Mouse (Mus musculus): ENCODE measurements at regions not wholly inside any gene's neighbourhood (a gene's known extent, or its start where the extent isn't known, plus 50 kb on each side); places are given as distances from the start of the nearest gene placed in this dataset.

- no peak for ATAC-seq (ENCODE audit: poor library complexity, severe bottlenecking)
Measured at GRCm38 (mm10) chr1:75888499-75889208, 342.6 kb downstream of the Slc4a3 start.

GRCm38 (mm10) chr1:75889847-75890591, 344.0 kb downstream of the Slc4a3 start:
- no peak for ATAC-seq (ENCODE audit: poor library complexity, severe bottlenecking)

- no peak for ATAC-seq (ENCODE audit: poor library complexity, severe bottlenecking)
Measured at GRCm38 (mm10) chr1:75890636-75891276, 344.7 kb downstream of the Slc4a3 start.

- ATAC-seq (ENCODE audit: poor library complexity, severe bottlenecking), result no peak
Measured at GRCm38 (mm10) chr1:75895550-75895949, 349.5 kb downstream of the Slc4a3 start.

DNA sequence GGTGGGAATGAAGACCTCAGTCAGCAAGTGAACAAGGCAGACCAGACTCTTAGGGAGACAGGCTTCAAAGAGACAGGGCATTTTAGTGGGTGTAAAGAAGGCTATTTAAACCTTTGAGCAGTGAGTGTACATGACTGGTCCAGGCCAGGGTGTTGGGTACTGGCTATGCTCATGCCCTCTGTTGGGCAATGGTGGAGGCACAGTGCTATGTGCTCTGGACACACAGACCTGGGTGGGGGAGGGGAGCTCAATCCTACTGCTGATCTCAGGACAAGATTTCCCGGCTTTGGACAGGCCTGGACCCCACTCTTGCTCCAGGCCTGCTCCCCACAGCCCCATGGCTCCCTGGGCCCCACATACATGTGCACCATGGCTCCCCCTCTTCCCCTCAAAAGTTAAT, 355.1 kb downstream of the Slc4a3 start:
- no peak for ATAC-seq (ENCODE audit: poor library complexity, severe bottlenecking)

DNA sequence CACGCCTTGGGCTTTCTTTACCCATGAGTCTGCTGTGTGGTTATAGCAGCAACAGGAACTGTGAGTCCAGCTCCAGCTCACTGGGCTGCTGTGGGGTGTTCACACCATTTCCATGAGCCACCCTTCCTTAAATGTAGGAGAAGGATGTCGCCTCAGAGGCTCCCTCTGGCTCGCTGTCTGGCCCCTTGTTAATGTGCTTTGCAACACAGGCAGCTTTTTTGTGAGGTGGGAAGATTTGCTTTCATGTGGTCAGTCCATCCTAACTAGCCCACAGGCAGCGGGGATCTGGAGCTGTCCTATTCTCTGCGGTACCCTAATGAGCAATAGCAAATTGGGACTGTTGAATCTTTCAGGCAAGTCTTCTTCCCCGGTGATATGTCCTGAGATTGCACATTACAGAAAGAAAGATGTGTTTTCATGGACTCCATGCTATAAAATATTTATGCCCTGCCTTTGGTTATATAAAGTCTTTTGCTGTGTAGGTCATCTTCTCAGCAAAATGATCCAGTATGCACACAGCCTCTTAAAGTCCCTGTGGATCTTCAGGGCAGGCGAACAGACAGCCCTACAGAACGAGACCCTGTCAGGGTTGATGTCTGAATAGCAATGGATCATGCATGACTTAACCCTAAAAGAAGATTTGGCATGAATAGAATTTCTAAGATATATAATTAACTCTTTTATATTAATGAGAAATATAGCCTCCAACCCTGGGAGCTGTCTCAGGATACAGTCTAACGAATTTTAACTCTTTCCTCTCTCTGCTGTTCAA, 359.8 kb downstream of the Slc4a3 start:
- no peak for ATAC-seq (ENCODE audit: poor library complexity, severe bottlenecking)

- ATAC-seq (ENCODE audit: poor library complexity, severe bottlenecking), result no peak
Measured at GRCm38 (mm10) chr1:75915311-75915710, 369.2 kb downstream of the Slc4a3 start.

DNA sequence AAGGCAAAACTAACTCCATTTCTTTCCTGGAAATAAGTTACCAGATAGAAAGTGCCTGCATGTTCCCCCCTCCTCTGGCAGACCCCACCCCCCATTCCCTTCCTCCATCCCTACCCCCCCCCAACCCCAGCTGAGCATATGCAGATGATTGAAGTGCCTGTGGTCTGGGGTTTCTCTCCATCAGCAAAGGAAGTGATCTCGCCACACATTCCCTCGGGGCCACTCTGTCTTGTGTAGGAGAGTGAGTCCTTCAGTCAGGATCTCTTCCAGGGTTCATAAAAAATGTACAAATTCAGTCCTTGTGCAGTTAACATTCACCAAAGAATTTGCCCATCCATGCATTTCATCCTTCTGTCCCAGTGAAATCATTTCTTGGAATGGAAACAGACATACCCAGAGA, 370.1 kb downstream of the Slc4a3 start:
- no peak for ATAC-seq (ENCODE audit: poor library complexity, severe bottlenecking)

DNA sequence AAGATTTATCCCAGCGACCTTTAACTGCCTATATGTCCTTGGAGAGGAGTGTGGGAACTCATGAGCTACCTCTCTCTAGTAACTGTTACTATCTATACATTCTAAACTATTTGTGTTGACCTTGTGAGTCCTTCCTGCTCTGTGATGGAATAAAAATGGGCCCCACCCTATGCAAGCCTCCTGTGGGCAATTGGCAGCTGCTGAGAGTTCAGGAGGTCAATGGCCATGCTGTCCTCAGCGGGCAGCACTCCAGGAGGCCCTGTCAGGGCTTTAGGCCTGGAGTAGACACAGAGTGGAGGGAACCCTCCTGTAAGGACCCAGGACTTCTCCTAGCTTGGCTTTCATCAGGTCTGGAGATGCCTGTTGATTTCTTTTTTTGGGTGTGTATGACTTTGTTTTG, 373.1 kb downstream of the Slc4a3 start:
- no peak for ATAC-seq (ENCODE audit: poor library complexity, severe bottlenecking)

DNA sequence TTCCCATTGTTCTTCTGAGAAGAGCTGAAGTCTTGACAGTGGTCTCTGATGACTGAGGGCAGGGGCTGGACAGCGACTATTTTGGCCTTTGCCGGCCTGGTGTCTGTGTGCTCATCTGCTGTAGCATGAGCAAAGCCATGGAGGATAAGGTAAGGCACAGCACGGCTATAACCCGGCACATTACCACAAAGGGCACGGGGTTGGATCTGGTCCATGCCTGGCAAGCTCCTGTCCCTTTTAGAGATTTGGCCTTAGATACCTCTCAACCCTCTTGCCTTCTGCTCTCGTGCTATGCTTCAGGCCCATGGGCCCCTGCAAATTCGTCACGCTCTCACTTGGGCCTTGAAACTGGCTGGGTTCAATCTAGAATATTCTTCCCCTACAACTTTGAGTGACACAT, 379.0 kb downstream of the Slc4a3 start:
- no peak for ATAC-seq (ENCODE audit: poor library complexity, severe bottlenecking)

DNA sequence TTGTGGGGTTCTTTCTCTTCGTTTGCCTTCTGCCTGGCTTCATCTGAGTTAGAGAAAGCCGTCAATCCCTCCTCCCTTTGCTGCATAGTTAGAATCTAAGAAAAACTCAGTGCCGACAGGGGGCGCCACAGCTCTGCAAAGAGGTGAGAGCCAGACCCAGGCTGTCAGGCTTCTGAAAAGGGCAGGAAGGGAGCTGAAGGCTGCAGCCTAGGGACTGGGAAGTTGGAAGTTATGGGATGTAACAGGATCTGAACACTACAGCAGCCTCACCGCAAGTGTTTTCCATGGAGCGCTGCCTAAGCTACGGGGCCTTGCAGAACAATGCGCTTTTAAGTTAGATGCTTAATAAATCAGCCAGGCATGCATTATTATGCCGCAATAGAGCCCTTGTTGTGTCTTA, 379.7 kb downstream of the Slc4a3 start:
- no peak for ATAC-seq (ENCODE audit: poor library complexity, severe bottlenecking)

GRCm38 (mm10) chr1:75931852-75932251, 385.8 kb downstream of the Slc4a3 start:
- ATAC-seq (ENCODE audit: poor library complexity, severe bottlenecking), result no peak

- no peak for ATAC-seq (ENCODE audit: poor library complexity, severe bottlenecking)
Measured at GRCm38 (mm10) chr1:75933831-75934230, 387.8 kb downstream of the Slc4a3 start.

- ATAC-seq (ENCODE audit: poor library complexity, severe bottlenecking), result no peak
Measured at GRCm38 (mm10) chr1:75934761-75935160, 388.7 kb downstream of the Slc4a3 start.

GRCm38 (mm10) chr1:75935866-75936265, 389.8 kb downstream of the Slc4a3 start:
- ATAC-seq (ENCODE audit: poor library complexity, severe bottlenecking), result no peak

- no peak for ATAC-seq (ENCODE audit: poor library complexity, severe bottlenecking)
Measured at GRCm38 (mm10) chr1:75936596-75936995, 390.5 kb downstream of the Slc4a3 start.

- no peak for ATAC-seq (ENCODE audit: poor library complexity, severe bottlenecking)
Measured at GRCm38 (mm10) chr1:75937331-75937730, 391.3 kb downstream of the Slc4a3 start.

DNA sequence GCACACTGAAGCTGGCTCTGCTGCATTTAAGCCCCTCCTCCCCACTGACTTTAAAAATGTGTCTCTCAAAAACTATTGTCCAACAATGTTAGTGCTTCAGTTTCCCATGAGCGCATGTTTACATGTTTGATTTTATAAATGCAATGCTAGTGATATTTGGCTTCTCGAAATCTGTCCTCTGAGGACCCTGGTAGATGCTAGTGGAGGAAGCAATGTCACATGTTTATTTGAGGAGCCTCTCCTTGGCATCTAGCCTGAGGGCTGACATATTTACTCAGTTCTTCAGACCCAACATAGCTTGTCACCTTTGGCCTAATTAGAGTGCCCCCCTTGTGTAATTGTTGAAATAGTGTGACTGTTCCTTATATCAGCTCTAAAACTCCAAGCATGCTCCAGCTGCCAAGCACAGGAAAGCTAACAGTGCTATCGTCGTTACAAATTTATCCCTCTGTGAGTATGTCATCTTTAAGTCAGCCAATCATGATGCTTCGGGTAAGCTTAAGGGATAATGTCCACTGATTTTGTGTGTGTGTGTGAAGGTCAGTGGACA, 400.3 kb downstream of the Slc4a3 start:
- no peak for ATAC-seq (ENCODE audit: poor library complexity, severe bottlenecking)

DNA sequence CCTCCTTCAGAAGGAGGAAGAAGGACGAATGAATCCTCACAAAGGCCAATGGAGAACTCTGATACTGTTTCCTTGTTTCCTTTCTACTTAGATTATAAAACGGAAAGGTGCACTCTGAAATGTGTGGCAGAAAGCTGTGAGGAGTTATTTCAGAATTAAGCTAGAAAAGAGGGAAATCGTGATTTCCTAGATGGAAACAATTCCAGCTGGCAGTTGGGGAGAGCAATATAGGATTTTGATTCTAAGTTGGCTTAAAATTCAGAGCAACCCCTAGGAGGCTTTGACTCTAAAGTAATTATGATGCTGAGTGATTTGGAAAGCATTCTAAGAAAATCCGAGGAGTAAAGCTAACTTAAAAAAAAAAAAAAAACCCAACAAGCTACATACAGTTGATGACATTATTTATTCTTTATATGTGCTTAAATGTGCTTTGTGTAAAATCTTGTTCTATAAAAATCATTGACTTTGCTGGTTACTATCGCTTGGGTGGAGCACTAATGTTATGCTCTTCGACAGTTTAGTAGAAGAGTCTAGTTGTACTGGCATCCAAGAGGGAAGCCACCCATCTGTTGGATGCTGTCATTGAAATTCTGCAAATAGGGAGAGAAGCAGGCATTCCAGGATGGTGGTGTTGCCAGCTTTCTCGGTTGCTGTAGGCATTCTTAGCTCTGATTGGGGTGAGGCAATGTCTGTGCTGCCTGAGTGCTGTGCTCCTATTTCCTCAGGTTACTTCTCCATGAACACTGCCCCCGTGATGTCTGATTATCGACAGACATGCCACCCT, 432.3 kb downstream of the Slc4a3 start:
- ATAC-seq (ENCODE audit: poor library complexity, severe bottlenecking), result no peak

DNA sequence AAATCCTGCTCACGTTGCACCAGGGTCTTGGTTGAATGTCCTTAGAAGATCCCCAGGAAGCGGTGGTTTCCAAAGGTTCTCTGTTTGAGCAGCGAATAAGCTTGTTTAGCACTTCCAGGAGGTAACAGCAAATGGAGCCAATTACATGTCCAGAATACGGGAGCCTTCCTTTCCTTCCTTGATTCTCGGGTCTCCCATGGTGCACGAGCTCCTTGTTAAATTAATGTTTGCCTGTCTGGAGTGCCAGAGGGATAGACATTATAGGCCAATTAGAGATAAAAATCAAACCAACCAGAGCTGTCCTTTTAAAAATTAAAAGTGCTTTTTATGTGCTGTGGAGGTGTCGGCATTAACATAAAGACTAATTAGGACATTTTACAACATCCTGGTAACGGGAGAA, 437.0 kb downstream of the Slc4a3 start:
- no peak for ATAC-seq (ENCODE audit: poor library complexity, severe bottlenecking)
